23 mouse cellular contexts compared by ENCODE assay signal in the genomic region with DNA sequence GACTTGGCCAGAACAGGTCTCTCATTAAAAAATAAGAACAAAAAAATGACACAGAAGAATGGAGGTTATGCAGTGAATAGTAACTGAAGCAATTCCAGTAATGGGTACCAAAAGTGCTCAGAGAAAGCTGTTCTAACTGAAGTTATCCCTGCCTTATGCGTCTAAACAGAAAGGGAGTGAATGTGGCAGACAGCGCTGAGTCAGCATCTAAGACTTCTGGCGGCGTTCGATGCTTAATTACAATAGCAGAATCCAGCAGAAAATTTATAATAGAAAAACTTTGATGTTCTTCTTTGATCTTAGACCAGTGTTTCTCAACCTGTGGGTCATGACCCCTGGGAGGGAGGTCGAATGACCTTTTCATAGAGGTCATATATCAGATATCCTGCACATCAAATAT. TPM values are rescaled to one million over a fixed set of nuclear protein-coding genes. Genes with fewer than 3 reads are reported as not detected.
"Had no signal": no experiment of that assay in that cellular context is flagged by ENCODE, and none has a peak within 500 bp of the region (broad histone marks: within the 10 kb centered on the region; RNA-seq: fewer than 3 reads in every experiment).

No protein-coding gene starts in this region.

- ATAC-seq: liver, postnatal 0 days; lung, postnatal 0 days; midbrain, embryonic 13.5 days; midbrain, embryonic 15.5 days had no signal

- H3K4me1 ChIP-seq: lung, embryonic 15.5 days; midbrain, embryonic 13.5 days; midbrain, embryonic 15.5 days; neural tube, embryonic 12.5 days; stomach, embryonic 15.5 days had no signal

- DNase-seq: liver, postnatal 0 days; lung, adult 2 months; lung, postnatal 14 days; lung, postnatal 36 days; right cerebral cortex, postnatal 14 days; thymus, adult 2 months; thymus, postnatal 36 days had no signal

- H3K4me3 ChIP-seq: lung, embryonic 15.5 days; megakaryocyte, embryonic 14.5 days; midbrain, embryonic 13.5 days; midbrain, embryonic 15.5 days; neural tube, embryonic 12.5 days; stomach, embryonic 15.5 days had no signal

- H3K27ac ChIP-seq: lung, embryonic 15.5 days; macrophage; midbrain, embryonic 13.5 days; midbrain, embryonic 15.5 days; neural tube, embryonic 12.5 days; stomach, embryonic 15.5 days; stomach, postnatal 0 days had no signal

- H3K9me3 ChIP-seq: lung, embryonic 15.5 days; megakaryocyte, embryonic 14.5 days; midbrain, embryonic 13.5 days; midbrain, embryonic 15.5 days; neural tube, embryonic 12.5 days; stomach, embryonic 15.5 days had no signal

- H3K36me3 ChIP-seq: lung, embryonic 15.5 days; midbrain, embryonic 15.5 days had no signal

- H3K27me3 ChIP-seq: lung, embryonic 15.5 days; megakaryocyte, embryonic 14.5 days; midbrain, embryonic 13.5 days; midbrain, embryonic 15.5 days; neural tube, embryonic 12.5 days; stomach, embryonic 15.5 days had no signal

- H3K9ac ChIP-seq: liver, postnatal 0 days; lung, embryonic 15.5 days; midbrain, embryonic 13.5 days; midbrain, embryonic 15.5 days; neural tube, embryonic 12.5 days; stomach, embryonic 15.5 days had no signal

- H3K4me2 ChIP-seq: lung, embryonic 15.5 days; midbrain, embryonic 11.5 days; midbrain, embryonic 13.5 days; midbrain, embryonic 15.5 days; neural tube, embryonic 12.5 days; stomach, embryonic 15.5 days had no signal

RNA-seq across cellular contexts. Expression of a gene that starts 11.2 kb away (rescaled TPM):
- total RNA-seq: megakaryocyte progenitor cell, adult 5-6 weeks; monocyte, adult 5-6 weeks; neutrophil, adult 5-6 weeks had no signal
- polyA plus RNA-seq: liver, postnatal 0 days; lung, adult 2 months; lung, embryonic 15.5 days; macrophage; spleen, adult 2 months; stomach, postnatal 0 days; testis, adult 2 months had no signal

RNA-seq across cellular contexts. Expression of a gene that starts 20.5 kb away (rescaled TPM):
- total RNA-seq: midbrain, postnatal 0 days had no signal
